Mouse (Mus musculus): ENCODE measurements at regions not wholly inside any gene's neighbourhood (a gene's known extent, or its start where the extent isn't known, plus 50 kb on each side); places are given as distances from the start of the nearest gene placed in this dataset.

GRCm38 (mm10) chr2:74099671-74100372 lies 188.7 kb upstream of the Atp5g3 start:
- no peak for DNase-seq (ENCODE audit: low read depth, low spot score)

DNA sequence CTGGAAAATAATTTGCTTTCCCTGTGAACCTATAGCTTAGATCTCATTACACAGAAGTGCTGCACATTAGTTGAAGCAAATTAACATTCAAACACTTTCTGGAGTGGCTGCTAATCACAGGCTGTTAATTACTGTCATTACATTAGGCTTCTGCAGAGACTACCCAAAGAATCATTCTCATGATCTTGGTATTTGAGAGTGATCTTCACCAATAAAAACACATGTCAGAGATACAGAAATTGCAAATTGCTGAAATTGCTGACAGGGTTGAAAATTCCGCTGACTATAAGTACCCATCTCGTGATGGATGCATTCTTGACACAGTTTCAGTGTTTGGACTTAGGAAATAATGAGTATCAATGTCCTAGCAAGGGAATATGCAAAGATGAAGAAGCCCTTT lies 185.7 kb upstream of the Atp5g3 start:
- no peak for DNase-seq (ENCODE audit: low read depth, low spot score)

DNA sequence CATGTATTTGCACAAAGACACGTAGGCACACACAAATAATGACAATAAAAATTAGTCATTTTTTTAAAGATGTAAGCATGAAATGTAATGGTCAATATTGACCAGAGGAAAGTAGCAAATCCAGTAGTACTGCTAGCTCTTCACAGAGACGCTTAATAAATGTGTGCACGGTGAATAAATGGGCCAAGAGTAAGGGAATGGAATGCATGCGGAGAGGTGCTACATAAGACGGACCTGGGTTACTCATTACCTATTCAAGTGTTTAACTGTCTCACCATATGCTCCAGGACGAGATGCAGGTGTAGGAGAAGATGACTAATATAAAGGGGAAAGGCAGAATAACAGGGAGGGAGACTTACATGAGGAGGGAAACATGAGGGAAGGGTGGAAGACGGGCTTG lies 182.4 kb upstream of the Atp5g3 start:
- DNase-seq (ENCODE audit: low read depth, low spot score), result no peak

- DNase-seq (ENCODE audit: low read depth, low spot score), result no peak
Observed at GRCm38 (mm10) chr2:74087375-74087774, 176.2 kb upstream of the Atp5g3 start.

- no peak for DNase-seq (ENCODE audit: low read depth, low spot score)
Observed at GRCm38 (mm10) chr2:74084971-74085370, 173.8 kb upstream of the Atp5g3 start.

DNA sequence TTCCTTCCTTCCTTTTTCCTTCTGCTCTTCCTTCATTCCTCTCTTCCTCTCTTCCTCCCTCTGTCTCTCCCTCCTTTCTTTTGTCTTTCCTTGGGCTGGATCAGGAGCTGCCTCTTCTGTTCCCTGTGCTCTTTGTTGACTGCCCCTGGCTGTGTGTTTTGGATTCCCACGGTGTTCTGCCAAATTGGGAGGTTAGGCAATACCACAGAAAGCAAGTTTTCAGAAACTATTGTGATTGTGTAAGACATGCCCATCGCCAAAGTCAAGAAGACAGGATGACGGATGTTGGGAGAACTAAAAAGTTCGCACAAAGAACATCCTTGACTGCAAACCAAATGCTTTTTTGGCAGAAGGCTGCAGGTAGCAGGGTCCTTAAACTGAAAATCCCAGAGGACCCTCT lies 165.6 kb upstream of the Atp5g3 start:
- DNase-seq (ENCODE audit: low read depth, low spot score), result no peak

GRCm38 (mm10) chr2:74075566-74075965 lies 164.4 kb upstream of the Atp5g3 start:
- no peak for DNase-seq (ENCODE audit: low read depth, low spot score)

GRCm38 (mm10) chr2:74073396-74073795 lies 162.3 kb upstream of the Atp5g3 start:
- no peak for DNase-seq (ENCODE audit: low read depth, low spot score)

DNA sequence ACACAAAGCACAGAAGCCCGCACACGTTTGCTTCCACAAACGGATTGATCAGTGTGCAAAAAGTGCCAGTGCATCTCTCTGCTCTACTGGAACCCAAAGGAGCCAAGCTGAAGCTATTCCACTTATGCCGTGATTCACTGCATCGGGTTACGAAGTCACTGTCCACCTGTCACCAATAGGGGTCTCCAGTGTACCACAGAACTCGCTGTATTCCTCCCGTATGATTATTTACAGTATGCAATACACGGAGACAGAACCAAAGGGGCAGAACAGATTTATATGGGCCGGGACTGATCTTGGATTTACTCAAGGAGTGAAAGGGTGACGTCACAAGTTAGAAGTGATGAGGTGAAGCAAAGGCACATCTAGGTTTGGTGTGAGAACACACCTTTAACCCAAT lies 155.5 kb upstream of the Atp5g3 start:
- peak; percentile 39 for DNase-seq (ENCODE audit: low read depth, low spot score)

DNA sequence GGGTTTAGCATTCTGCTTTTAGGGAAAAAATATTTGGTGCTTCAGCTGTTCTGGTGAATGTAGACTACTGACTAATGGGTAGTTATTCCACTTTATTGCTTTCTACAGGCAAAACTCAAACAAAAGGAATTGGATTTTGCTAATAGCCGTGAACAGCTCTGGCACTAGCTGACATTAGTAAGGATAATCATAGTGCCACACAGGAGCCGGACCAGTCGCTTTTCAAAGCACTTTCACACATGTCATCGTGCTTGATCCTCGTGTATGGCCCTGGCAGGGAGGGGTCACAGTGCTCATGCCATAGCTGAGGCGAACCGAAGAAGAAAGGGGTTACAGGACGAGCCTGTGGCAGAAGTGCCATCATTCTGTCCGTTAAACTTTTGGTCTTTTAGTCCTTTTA lies 153.2 kb upstream of the Atp5g3 start:
- DNase-seq (ENCODE audit: low read depth, low spot score), result no peak

GRCm38 (mm10) chr2:74063777-74064176 lies 152.7 kb upstream of the Atp5g3 start:
- DNase-seq (ENCODE audit: low read depth, low spot score), result no peak

- DNase-seq (ENCODE audit: low read depth, low spot score), result no peak
Observed at GRCm38 (mm10) chr2:74063302-74063701, 152.2 kb upstream of the Atp5g3 start.

- DNase-seq (ENCODE audit: low read depth, low spot score), result no peak
Observed at GRCm38 (mm10) chr2:74042430-74042829, 131.3 kb upstream of the Atp5g3 start.

DNA sequence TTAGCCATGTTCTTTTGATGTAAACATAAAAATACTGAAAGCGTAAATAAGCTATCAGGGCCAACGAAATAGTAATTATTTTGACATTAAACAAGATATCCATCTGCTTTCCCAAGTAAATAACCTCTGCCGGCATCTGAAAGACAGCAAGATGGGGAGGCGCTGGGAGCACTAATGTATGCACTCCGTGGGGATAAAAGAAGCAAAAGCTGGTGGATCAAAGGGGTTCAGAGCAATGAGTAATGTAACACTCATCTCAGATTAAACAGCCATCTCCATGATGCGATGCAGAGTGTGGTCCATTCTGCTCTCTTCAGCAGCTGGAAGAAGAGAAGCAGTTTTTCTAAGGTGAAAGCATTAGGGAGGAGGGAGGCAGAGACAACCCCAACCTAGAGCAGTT lies 128.5 kb upstream of the Atp5g3 start:
- no peak for DNase-seq (ENCODE audit: low read depth, low spot score)

DNA sequence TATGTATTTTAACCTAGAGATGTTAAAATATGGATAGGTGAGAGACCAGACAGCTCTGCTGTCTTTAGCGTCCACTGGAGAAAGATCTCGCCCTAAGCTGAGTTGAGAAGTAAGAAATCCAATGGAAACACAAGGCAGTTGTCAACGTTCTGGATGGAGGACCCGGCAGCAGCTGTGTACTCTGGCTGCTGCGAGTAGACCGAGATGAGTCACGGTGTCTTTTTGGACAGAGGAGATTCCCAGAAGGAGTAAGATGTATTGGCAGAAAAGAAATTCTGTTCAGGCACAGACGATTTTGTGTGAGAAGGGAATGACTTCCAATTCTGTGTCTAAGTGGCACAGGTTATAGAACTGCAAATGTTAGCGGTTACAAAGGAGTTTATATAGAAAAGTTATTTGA lies 124.9 kb upstream of the Atp5g3 start:
- no peak for DNase-seq (ENCODE audit: low read depth, low spot score)

GRCm38 (mm10) chr2:74032177-74033021 lies 121.3 kb upstream of the Atp5g3 start:
- no peak for DNase-seq (ENCODE audit: low read depth, low spot score)

- DNase-seq (ENCODE audit: low read depth, low spot score), result no peak
Observed at GRCm38 (mm10) chr2:74029938-74030337, 118.8 kb upstream of the Atp5g3 start.

- DNase-seq (ENCODE audit: low read depth, low spot score), result peak; percentile 38
Observed at GRCm38 (mm10) chr2:74027404-74028104, 116.4 kb upstream of the Atp5g3 start.

- DNase-seq (ENCODE audit: low read depth, low spot score), result no peak
Observed at GRCm38 (mm10) chr2:74015146-74015545, 104.0 kb upstream of the Atp5g3 start.

DNA sequence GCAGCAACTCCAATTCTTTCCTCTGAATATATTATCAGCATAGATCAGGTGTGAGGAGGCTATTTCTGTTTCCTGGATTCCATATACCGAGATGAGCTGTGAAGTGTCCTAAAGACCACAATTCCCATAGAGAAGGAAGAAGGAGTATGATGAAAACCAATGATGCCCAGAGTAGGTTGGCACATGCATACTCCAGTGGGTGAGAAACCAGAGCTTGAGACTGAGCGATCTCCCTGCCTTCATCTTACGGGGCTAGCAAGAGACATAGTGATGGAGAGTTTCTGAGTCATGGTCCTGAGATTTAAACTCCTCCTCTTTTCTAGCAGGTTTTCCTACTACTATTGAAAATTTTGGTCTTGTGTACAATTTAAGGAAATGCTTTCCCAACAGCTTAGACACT lies 103.1 kb upstream of the Atp5g3 start:
- no peak for DNase-seq (ENCODE audit: low read depth, low spot score)

GRCm38 (mm10) chr2:73998531-73998930 lies 87.4 kb upstream of the Atp5g3 start:
- DNase-seq (ENCODE audit: low read depth, low spot score), result no peak

- DNase-seq (ENCODE audit: low read depth, low spot score), result no peak
Observed at GRCm38 (mm10) chr2:73996986-73997385, 85.9 kb upstream of the Atp5g3 start.
